Mouse (Mus musculus) embryonic facial prominence, embryonic 12.5 days (tissue): Measurements from ENCODE around the gene Tmcc1. TPM values are rescaled to one million over a fixed set of nuclear protein-coding genes. Genes with fewer than 3 reads are reported as not detected.

Experiments used
- ATAC-seq: fragments of 200-750 bp; cut with Nextera tagmentation; 2 replicates; pipeline ENCODE4 v1.8.0; 2017; ENCODE audit not compliant: insufficient number of reproducible peaks, insufficient read depth, low FRiP score, low TSS enrichment
- H3K27ac ChIP-seq: fragments of 300-500 bp; sonication (generic); 2 replicates; pipeline ENCODE4 v1.5.1; 2016; ENCODE audit warnings: mild to moderate bottlenecking
- H3K27me3 ChIP-seq: fragments of 300-500 bp; sonication (generic); 2 replicates; pipeline ENCODE4 v1.6.1; 2016; ENCODE audit warnings: mild to moderate bottlenecking, moderate library complexity
- H3K36me3 ChIP-seq: fragments of 300-500 bp; sonication (generic); 2 replicates; pipeline ENCODE4 v1.6.1; 2016; ENCODE audit warnings: mild to moderate bottlenecking
- H3K4me1 ChIP-seq: fragments of 300-500 bp; sonication (generic); 2 replicates; pipeline ENCODE4 v1.6.1; 2016
- H3K4me2 ChIP-seq: fragments of 300-500 bp; sonication (generic); replicated peaks from 2 replicates; pipeline ENCODE4 v1.6.1; 2016; ENCODE audit warnings: mild to moderate bottlenecking, moderate library complexity
- H3K4me3 ChIP-seq: fragments of 300-500 bp; sonication (generic); 2 replicates; pipeline ENCODE4 v1.5.1; 2016; ENCODE audit warnings: mild to moderate bottlenecking
- H3K9ac ChIP-seq: fragments of 300-500 bp; sonication (generic); 2 replicates; pipeline ENCODE4 v1.6.1; 2016; ENCODE audit warnings: mild to moderate bottlenecking, moderate library complexity
- H3K9me3 ChIP-seq: fragments of 300-500 bp; sonication (generic); 2 replicates; pipeline ENCODE4 v1.6.1; 2016; ENCODE audit warnings: mild to moderate bottlenecking, moderate library complexity
- whole genome bisulfite sequencing: fragments of 180-500 bp; shearing (Covaris S2); methylation state at CpG from one replicate; pipeline ENCODE4 v1.1.7; 2016; 5-methylcytosine and 5-hydroxymethylcytosine counted together
- polyA plus RNA-seq: library from polyadenylated mRNA; unstranded; fragments of >200 nt; fragmentation: Nextera tagmentation; extraction: Ambion mirVana; gene quantifications from 2 replicates; pipeline ENCODE4 v1.2.1, GENCODE M21; 2016

The Tmcc1 gene
- polyA plus RNA-seq, 1 experiment from 2014 or later: 19.5 TPM

DNA sequence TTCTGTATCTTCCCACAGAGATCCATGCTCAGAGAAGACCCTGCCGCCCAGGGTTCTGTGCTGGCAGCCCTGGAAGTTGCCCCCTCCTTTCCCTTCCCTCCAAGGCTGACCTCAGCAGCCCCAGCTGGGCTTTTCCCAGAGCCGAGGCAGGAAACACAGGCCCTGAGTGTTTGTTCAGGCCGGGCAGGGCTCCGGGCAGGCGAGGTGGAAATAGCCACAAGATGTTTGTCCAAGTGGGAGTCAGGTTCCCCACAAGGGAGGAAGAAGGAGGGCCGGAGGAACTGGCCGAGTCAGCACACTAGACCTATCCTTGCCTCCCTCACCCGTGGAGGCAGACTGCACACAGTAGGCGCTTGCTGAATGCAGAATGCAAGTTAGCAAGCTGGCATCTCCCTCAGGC is 186.6 kb downstream of the Tmcc1 start:
- no peak overlapping the region for H3K9ac ChIP-seq
- no peak for ATAC-seq

DNA sequence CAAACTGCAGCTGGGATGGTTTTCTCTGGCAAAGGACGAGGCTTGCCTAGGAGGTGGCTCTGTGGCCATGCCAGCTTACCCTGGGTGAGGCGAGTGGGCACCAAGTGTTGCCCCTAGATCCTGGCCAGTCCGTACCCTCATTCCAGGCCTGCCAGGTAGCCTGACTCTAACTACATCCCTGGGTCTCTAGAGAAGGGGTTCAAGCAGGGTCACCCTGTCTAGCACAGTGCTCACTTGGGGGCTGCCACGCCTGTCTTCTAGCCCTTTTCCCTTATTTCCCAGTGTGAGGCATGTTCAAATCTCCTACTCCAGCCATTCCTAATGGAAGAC is 187.4 kb downstream of the Tmcc1 start:
- Histone ChIP-seq H3K4me1 (peaks cover 14% of the 10 kb centered on the region; the same call in 1 of the 2 replicates), H3K9me3 (no peaks in the 10 kb centered on the region), H3K9ac (no peak overlapping the region), H3K4me2 (no peak overlapping the region), H3K36me3 (no peaks in the 10 kb centered on the region), H3K27me3 (no peaks in the 10 kb centered on the region), H3K27ac (0 out of 2 replicates have a peak overlapping the region, but pooled peaks have one; percentile 25), H3K4me3 (no peak overlapping the region)
- WGBS: 70% methylated on average over 4 of the region's 4 CpGs
- no peak for ATAC-seq

More for the DNA sequence above, 186.6 kb downstream of the Tmcc1 start:
- WGBS: 23% methylated on average over 9 of the region's 9 CpGs
- Histone ChIP-seq H3K27ac (0 out of 2 replicates have a peak overlapping the region, but pooled peaks have one; percentile 25), H3K27me3 (no peaks in the 10 kb centered on the region), H3K4me2 (no peak overlapping the region), H3K4me3 (no peak overlapping the region), H3K9me3 (no peaks in the 10 kb centered on the region), H3K4me1 (peaks cover 14% of the 10 kb centered on the region; the same call in 1 of the 2 replicates), H3K36me3 (no peaks in the 10 kb centered on the region)

DNA sequence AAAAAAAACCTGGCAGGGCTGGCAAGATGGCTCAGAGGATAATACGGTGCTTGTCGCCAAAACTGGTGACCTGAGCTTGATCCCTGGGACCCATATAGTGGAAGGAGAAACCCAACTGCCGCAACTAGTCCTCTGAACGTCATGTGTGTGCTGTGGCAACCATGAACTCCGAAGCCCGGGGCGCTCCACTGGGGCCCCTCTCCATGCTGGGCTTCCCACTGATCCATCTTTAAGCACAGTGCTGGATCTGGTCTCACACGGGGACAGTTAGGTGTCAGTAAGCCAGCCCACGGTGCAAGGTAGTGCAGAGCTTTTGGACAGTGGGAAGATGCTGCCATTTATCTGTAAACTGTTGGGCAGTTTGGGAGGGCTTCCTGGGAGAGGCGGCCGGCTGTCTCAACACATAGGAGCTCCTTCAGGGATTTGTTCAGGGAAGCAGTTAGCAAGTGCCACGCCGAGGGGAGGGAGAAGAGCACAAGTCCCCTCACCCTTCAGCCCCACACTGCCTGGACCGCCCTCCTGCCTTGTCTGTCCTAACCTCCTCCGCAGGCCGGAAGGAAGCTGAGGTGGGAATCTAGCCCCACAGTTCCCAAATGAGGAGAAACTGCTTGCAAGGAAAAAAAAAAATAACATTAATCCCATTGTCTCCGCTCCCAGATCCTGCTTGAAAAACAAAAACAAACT is 187.9 kb downstream of the Tmcc1 start:
- Histone ChIP-seq H3K36me3 (no peaks in the 10 kb centered on the region), H3K4me2 (no peak overlapping the region), H3K4me1 (peaks cover 14% of the 10 kb centered on the region; the same call in 1 of the 2 replicates), H3K27me3 (no peaks in the 10 kb centered on the region), H3K4me3 (no peak overlapping the region), H3K27ac (no peak overlapping the region), H3K9me3 (no peaks in the 10 kb centered on the region), H3K9ac (no peak overlapping the region)
- WGBS: 61% methylated on average over 17 of the region's 17 CpGs
- no peak for ATAC-seq

DNA sequence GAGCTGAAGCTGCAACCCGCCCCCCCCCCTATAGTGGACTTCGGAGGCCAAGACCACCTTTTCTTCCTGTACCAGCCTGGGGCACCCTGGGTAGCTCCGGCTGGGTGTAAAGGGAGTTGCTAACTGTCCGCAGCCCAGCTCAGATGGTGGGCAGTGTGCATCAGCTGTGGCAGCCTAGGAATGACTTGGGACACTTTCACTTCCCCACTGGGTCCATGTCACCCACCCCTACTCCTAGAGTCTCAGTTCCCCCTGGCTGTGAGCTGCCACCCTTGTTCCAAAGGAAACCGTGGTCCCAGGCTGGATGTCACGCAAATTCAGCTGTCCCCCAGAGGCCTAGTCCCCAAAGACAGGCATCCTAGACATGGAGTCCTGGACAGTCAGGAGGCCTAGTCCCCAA is 188.6 kb downstream of the Tmcc1 start:
- H3K27me3 ChIP-seq: no peaks in the 10 kb centered on the region
- no peaks in the 10 kb centered on the region for H3K9me3 ChIP-seq
- no peak overlapping the region for H3K4me2 ChIP-seq
- H3K4me3 ChIP-seq: no peak overlapping the region
- H3K27ac ChIP-seq: peak overlapping the region; percentile 36; the same call in 1 of the 2 replicates
- WGBS: 86% methylated on average over 6 of the region's 6 CpGs
- ATAC-seq: no peak
- H3K4me1 ChIP-seq: peaks cover 14% of the 10 kb centered on the region; the same call in 1 of the 2 replicates
- no peaks in the 10 kb centered on the region for H3K36me3 ChIP-seq
- H3K9ac ChIP-seq: no peak overlapping the region

DNA sequence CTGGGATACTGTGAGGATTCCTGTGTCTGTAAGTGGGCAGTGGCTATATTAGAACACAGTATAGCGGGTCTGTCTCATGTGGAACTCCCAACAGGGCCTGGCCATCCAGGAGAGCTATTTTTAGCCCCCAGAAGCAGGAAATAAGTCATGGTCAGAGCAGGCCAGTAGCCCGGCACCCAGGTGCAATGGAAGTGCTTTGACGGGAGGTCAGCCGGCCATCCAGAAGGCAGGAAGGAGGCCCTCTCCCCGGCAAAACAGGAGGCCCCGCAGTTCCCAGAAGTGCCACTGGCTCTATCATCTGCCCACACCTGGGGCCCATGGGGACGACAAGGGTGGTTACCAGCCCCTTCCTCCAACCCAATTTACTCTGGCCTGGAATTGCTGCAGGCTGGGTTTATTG is 189.2 kb downstream of the Tmcc1 start:
- H3K4me3 ChIP-seq: no peak overlapping the region
- WGBS: 48% methylated on average over 7 of the region's 7 CpGs
- no peaks in the 10 kb centered on the region for H3K36me3 ChIP-seq
- no peak overlapping the region for H3K4me2 ChIP-seq
- no peak overlapping the region for H3K9ac ChIP-seq
- ATAC-seq: no peak
- no peaks in the 10 kb centered on the region for H3K27me3 ChIP-seq
- peaks cover 14% of the 10 kb centered on the region; the same call in 1 of the 2 replicates for H3K4me1 ChIP-seq
- H3K27ac ChIP-seq: 0 out of 2 replicates have a peak overlapping the region, but pooled peaks have one; percentile 36
- no peaks in the 10 kb centered on the region for H3K9me3 ChIP-seq

DNA sequence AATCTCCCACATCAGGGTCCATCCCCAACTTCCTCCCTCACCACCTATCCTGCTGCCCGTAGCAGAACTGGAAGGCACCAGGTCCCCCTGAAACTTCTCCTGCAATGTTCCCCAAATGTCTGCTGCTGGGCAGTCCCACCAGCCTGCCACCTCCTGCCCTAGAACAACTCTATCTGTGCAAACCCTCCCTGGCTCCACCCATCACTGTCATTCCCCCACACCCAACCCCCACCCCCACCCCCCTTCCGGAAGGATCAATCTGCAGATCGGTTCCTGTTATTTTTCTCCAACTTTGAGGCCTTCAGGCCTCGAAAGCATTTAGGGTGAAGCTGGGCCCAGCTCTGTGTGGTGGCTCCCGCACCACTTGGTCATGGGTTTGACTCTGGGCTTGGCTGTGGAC is 189.8 kb downstream of the Tmcc1 start:
- H3K36me3 ChIP-seq: no peaks in the 10 kb centered on the region
- no peak for ATAC-seq
- H3K4me1 ChIP-seq: peaks cover 14% of the 10 kb centered on the region; the same call in 1 of the 2 replicates
- H3K4me2 ChIP-seq: no peak overlapping the region
- H3K4me3 ChIP-seq: no peak overlapping the region
- no peaks in the 10 kb centered on the region for H3K27me3 ChIP-seq
- no peaks in the 10 kb centered on the region for H3K9me3 ChIP-seq
- no peak overlapping the region for H3K27ac ChIP-seq
- WGBS: 70% methylated on average over 5 of the region's 5 CpGs
- H3K9ac ChIP-seq: no peak overlapping the region

DNA sequence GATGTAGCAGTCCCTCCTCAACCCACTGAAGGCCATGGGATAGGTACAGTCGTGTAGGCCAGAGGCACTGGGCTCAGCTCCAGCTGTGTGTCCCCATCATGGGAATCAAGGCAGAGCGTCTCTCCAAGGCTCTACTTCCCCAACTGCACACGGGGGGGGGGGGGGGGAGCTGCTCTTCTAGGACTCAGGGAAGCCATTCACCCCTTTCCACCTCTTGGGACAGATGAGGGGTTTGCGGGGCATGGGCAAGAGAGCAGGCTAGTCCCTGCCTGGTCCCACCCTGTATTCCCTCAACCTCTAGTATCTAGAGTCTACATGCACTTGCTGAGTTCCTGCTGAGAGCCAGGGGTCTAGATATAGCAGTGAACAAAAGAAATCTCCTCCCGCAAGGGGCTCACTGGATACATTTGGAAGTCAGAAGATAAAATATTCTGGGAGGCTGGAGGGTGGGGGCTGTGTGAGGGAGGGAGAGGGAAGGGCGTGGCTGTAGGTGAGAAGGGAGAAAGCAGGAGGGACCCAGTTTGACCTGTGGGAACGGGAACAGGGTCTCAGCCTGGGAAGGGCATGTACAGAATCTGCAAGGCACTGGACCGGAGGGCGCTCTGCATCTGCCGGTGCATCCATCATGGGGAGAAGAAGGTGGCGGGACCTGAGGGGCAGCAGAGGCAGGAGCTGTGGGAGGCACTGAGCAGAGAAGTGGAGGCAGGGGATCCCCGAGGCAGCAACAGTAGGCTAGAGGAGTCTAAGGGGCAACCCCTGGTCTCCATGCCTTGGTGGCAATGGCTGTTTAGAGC is 190.8 kb downstream of the Tmcc1 start:
- Histone ChIP-seq H3K9ac (no peak overlapping the region), H3K4me2 (no peak overlapping the region), H3K27ac (no peak overlapping the region), H3K9me3 (no peaks in the 10 kb centered on the region), H3K4me1 (peaks cover 23% of the 10 kb centered on the region), H3K36me3 (no peaks in the 10 kb centered on the region), H3K4me3 (no peak overlapping the region), H3K27me3 (no peaks in the 10 kb centered on the region)
- ATAC-seq: no peak
- WGBS: 76% methylated on average over 11 of the region's 12 CpGs

DNA sequence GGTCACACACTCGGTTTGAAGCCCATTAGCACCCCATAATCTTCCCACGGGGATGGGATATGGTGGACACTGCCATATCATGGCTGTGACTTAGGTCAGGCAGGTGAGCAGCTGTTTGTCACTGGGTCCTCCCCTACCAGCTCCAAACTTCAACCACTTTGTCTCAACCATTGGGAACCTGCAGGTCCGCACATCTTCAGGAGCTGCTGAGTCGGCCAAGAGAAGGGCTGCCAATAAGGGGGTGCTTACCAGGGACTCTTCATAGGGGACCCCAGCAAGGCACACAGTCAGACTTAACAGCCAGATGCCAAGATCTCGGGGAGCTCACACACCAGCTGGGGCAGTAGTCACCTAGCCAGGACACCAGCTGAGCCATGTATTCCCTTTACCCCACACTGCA is 192.4 kb downstream of the Tmcc1 start:
- no peak for ATAC-seq
- no peak overlapping the region for H3K27ac ChIP-seq
- no peaks in the 10 kb centered on the region for H3K9me3 ChIP-seq
- WGBS: 83% methylated on average over 5 of the region's 5 CpGs
- no peak overlapping the region for H3K4me2 ChIP-seq
- H3K36me3 ChIP-seq: no peaks in the 10 kb centered on the region
- peaks cover 29% of the 10 kb centered on the region for H3K4me1 ChIP-seq
- 0 out of 2 replicates have a peak, but pooled peaks cover 4% of the 10 kb centered on the region for H3K27me3 ChIP-seq
- no peak overlapping the region for H3K4me3 ChIP-seq
- H3K9ac ChIP-seq: no peak overlapping the region

DNA sequence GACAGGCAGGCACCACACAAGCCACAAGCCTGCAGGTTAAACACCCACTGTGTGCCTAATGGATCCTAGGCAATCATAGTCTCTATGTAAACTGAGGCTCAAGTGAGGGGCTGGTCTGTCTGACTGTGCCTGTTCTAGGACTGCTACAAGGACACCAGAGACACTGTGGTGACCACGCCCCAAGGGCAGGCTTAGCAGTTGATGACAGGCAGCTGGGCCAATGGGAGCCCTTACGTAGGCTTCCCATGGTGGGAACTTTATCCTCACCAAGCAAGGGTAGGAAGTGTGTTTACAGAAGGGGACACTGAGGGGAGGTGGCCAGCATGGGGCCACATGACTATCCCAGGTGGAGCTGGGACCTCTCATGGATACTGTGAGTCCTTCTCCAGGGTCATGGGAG is 194.1 kb downstream of the Tmcc1 start:
- H3K4me3 ChIP-seq: no peak overlapping the region
- no peaks in the 10 kb centered on the region for H3K9me3 ChIP-seq
- no peak overlapping the region for H3K9ac ChIP-seq
- peaks cover 7% of the 10 kb centered on the region for H3K27me3 ChIP-seq
- H3K36me3 ChIP-seq: no peaks in the 10 kb centered on the region
- no peak for ATAC-seq
- WGBS: 78% methylated on average over 2 of the region's 2 CpGs
- H3K27ac ChIP-seq: no peak overlapping the region
- H3K4me2 ChIP-seq: no peak overlapping the region
- H3K4me1 ChIP-seq: peaks cover 37% of the 10 kb centered on the region

DNA sequence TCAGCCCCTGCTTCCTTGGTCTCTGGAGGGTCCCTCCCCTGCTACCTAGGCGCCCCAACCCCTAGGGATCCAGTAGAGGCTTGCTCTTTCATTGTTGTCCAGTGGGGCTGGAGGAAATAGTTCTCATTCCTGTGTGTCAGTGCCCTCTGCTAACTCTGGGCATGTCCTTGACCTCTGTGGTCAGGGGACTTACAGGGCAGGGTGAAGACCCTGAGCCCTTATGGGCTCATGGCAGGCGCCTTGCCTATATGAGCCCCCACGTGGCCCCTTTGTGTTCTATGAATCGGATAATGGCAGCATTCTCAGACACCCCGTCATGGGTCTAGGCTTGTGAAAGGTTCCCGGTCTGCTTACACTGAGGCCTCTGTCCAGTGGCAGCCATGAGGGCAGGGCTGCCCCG is 194.5 kb downstream of the Tmcc1 start:
- no peak overlapping the region for H3K27ac ChIP-seq
- no peak overlapping the region for H3K4me2 ChIP-seq
- H3K4me3 ChIP-seq: no peak overlapping the region
- H3K9ac ChIP-seq: no peak overlapping the region
- H3K4me1 ChIP-seq: peaks cover 37% of the 10 kb centered on the region
- H3K36me3 ChIP-seq: no peaks in the 10 kb centered on the region
- H3K27me3 ChIP-seq: peaks cover 12% of the 10 kb centered on the region
- H3K9me3 ChIP-seq: no peaks in the 10 kb centered on the region
- WGBS: 65% methylated on average over 7 of the region's 7 CpGs
- no peak for ATAC-seq

DNA sequence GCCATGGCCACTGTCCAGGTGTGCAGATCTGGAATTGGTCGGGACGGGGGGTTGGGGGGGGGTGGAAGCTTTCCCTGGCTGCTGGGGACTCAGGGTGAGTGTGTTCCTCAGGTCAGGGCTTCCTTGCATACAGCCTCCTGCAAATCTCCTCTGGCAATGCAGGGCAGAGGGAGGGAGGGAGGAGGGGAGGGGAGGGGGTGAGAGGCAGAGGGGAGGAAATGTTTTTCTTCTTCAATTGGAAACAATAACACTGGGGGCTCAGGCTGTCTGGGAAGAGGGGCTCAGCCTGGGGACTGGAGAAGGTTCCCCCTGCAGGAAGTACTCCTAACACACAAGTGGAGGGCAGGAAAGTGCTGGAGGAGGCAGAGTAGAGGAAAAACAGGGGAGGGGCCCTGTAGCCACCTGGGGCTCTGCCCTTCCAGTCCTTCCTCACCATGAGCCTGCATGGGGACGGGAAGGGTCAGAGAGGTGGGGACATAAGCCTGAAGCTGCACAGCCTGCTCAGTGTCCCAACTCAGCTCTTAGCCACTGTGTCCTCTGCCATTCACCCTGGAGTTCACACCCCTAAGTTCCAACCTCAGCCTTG is 195.5 kb downstream of the Tmcc1 start:
- Histone ChIP-seq H3K4me1 (peaks cover 43% of the 10 kb centered on the region), H3K9ac (no peak overlapping the region), H3K36me3 (no peaks in the 10 kb centered on the region), H3K4me3 (no peak overlapping the region), H3K27me3 (peaks cover 21% of the 10 kb centered on the region), H3K9me3 (no peaks in the 10 kb centered on the region), H3K27ac (peak overlapping the region; percentile 46), H3K4me2 (no peak overlapping the region)
- no peak for ATAC-seq
- WGBS: 4% methylated on average over 3 of the region's 3 CpGs
